Mouse (Mus musculus): ENCODE data around the gene Snap91. TPM values are rescaled to one million over a fixed set of nuclear protein-coding genes. Genes with fewer than 3 reads are reported as not detected.

The Snap91 gene
- polyA plus RNA-seq (2015; fragmentation: Nextera tagmentation; extraction: Ambion mirVana): 0.15 and 0.26 TPM in 2 replicates

GRCm38 (mm10) chr9:86880113-86880972 is at the start of gene Snap91:
Gene Snap91 (minus strand): TSS chr9:86880654.
- Histone ChIP-seq H3K4me3 (replicated peaks) (peak within 1 kb of the TSS; percentile 43), H3K27ac (replicated peaks) (no peak within 1 kb of the TSS), H3K9me3 (replicated peaks) (no peaks in the 10 kb centered on the region), H3K4me2 (peak within 1 kb of the TSS; percentile 65), H3K9ac (no peak within 1 kb of the TSS), H3K4me1 (replicated peaks) (no peaks in the 10 kb centered on the region), H3K36me3 (replicated peaks) (no peaks in the 10 kb centered on the region), H3K27me3 (peaks cover 55% of the 10 kb centered on the region)
- ATAC-seq (ENCODE audit: insufficient read depth): no peak
- WGBS (ENCODE audit: insufficient replicate concordance): 1% methylated on average over 99 of the region's 104 CpGs

- Histone ChIP-seq H3K9ac (no peak overlapping the region), H3K36me3 (replicated peaks) (no peaks in the 10 kb centered on the region), H3K9me3 (replicated peaks) (no peaks in the 10 kb centered on the region), H3K27ac (replicated peaks) (no peak overlapping the region), H3K4me3 (replicated peaks) (no peak overlapping the region), H3K4me1 (replicated peaks) (no peaks in the 10 kb centered on the region), H3K4me2 (no peak overlapping the region), H3K27me3 (no peaks in the 10 kb centered on the region)
- 68% methylated on average over 5 of the region's 5 CpGs for WGBS (ENCODE audit: insufficient replicate concordance)
- ATAC-seq (ENCODE audit: insufficient read depth): no peak
These were observed 46.1 kb upstream of the Snap91 start for GRCm38 (mm10) chr9:86926519-86926918.

- Histone ChIP-seq H3K9me3 (replicated peaks) (no peaks in the 10 kb centered on the region), H3K4me3 (replicated peaks) (no peak overlapping the region), H3K9ac (no peak overlapping the region), H3K4me2 (no peak overlapping the region), H3K4me1 (replicated peaks) (no peaks in the 10 kb centered on the region), H3K27me3 (no peaks in the 10 kb centered on the region), H3K27ac (replicated peaks) (no peak overlapping the region), H3K36me3 (replicated peaks) (no peaks in the 10 kb centered on the region)
- no peak for ATAC-seq (ENCODE audit: insufficient read depth)
- WGBS (ENCODE audit: insufficient replicate concordance): 69% methylated on average over 6 of the region's 6 CpGs
These were observed 45.2 kb upstream of the Snap91 start for GRCm38 (mm10) chr9:86925688-86926087.

- no peaks in the 10 kb centered on the region for H3K9me3 ChIP-seq (replicated peaks)
- WGBS (ENCODE audit: insufficient replicate concordance): 71% methylated on average over 3 of the region's 3 CpGs
- ATAC-seq (ENCODE audit: insufficient read depth): no peak
These were observed 42.0 kb upstream of the Snap91 start for GRCm38 (mm10) chr9:86922430-86922829.

GRCm38 (mm10) chr9:86916543-86916942 is 36.1 kb upstream of the Snap91 start:
- H3K4me1 ChIP-seq (replicated peaks): no peaks in the 10 kb centered on the region
- H3K9me3 ChIP-seq (replicated peaks): no peaks in the 10 kb centered on the region
- H3K4me2 ChIP-seq: no peak overlapping the region
- H3K27me3 ChIP-seq: no peaks in the 10 kb centered on the region
- ATAC-seq (ENCODE audit: insufficient read depth): no peak
- no peak overlapping the region for H3K4me3 ChIP-seq (replicated peaks)
- 58% methylated on average over 3 of the region's 3 CpGs for WGBS (ENCODE audit: insufficient replicate concordance)
- H3K36me3 ChIP-seq (replicated peaks): no peaks in the 10 kb centered on the region
- no peak overlapping the region for H3K27ac ChIP-seq (replicated peaks)
- H3K9ac ChIP-seq: no peak overlapping the region

More at GRCm38 (mm10) chr9:86922430-86922829, 42.0 kb upstream of the Snap91 start:
- Histone ChIP-seq H3K4me1 (replicated peaks) (no peaks in the 10 kb centered on the region), H3K36me3 (replicated peaks) (no peaks in the 10 kb centered on the region), H3K4me2 (no peak overlapping the region), H3K27me3 (no peaks in the 10 kb centered on the region), H3K27ac (replicated peaks) (no peak overlapping the region), H3K4me3 (replicated peaks) (no peak overlapping the region), H3K9ac (no peak overlapping the region)

- H3K27ac ChIP-seq (replicated peaks): no peak overlapping the region
These were observed 19.2 kb upstream of the Snap91 start for GRCm38 (mm10) chr9:86899502-86900199.

GRCm38 (mm10) chr9:86879216-86880112 is 990 bp downstream of the Snap91 start:
- Histone ChIP-seq H3K4me1 (replicated peaks) (no peaks in the 10 kb centered on the region), H3K36me3 (replicated peaks) (no peaks in the 10 kb centered on the region), H3K27ac (replicated peaks) (no peak overlapping the region), H3K27me3 (peaks cover 55% of the 10 kb centered on the region), H3K4me3 (replicated peaks) (peak overlapping the region; percentile 43), H3K9me3 (replicated peaks) (no peaks in the 10 kb centered on the region), H3K4me2 (peak overlapping the region; percentile 65), H3K9ac (no peak overlapping the region)
- WGBS (ENCODE audit: insufficient replicate concordance): 3% methylated on average over 72 of the region's 75 CpGs
- ATAC-seq (ENCODE audit: insufficient read depth): no peak; the same call in 1 of the 2 replicates

More at GRCm38 (mm10) chr9:86899502-86900199, 19.2 kb upstream of the Snap91 start:
- H3K4me1 ChIP-seq (replicated peaks): no peaks in the 10 kb centered on the region
- no peaks in the 10 kb centered on the region for H3K9me3 ChIP-seq (replicated peaks)
- no peaks in the 10 kb centered on the region for H3K27me3 ChIP-seq
- no peaks in the 10 kb centered on the region for H3K36me3 ChIP-seq (replicated peaks)
- 43% methylated on average over 4 of the region's 4 CpGs for WGBS (ENCODE audit: insufficient replicate concordance)
- H3K4me3 ChIP-seq (replicated peaks): no peak overlapping the region
- no peak overlapping the region for H3K4me2 ChIP-seq
- no peak for ATAC-seq (ENCODE audit: insufficient read depth)
- H3K9ac ChIP-seq: no peak overlapping the region

GRCm38 (mm10) chr9:86878716-86879115 is 1.7 kb downstream of the Snap91 start:
- no peaks in the 10 kb centered on the region for H3K36me3 ChIP-seq (replicated peaks)
- H3K27me3 ChIP-seq: peaks cover 55% of the 10 kb centered on the region
- H3K9ac ChIP-seq: no peak overlapping the region
- no peaks in the 10 kb centered on the region for H3K9me3 ChIP-seq (replicated peaks)
- no peak overlapping the region for H3K4me3 ChIP-seq (replicated peaks)
- no peak overlapping the region for H3K27ac ChIP-seq (replicated peaks)
- 57% methylated on average over 6 of the region's 6 CpGs for WGBS (ENCODE audit: insufficient replicate concordance)
- H3K4me2 ChIP-seq: no peak overlapping the region
- no peak for ATAC-seq (ENCODE audit: insufficient read depth)
- no peaks in the 10 kb centered on the region for H3K4me1 ChIP-seq (replicated peaks)

- Histone ChIP-seq H3K4me3 (replicated peaks) (no peak overlapping the region), H3K4me2 (no peak overlapping the region), H3K27ac (replicated peaks) (no peak overlapping the region), H3K36me3 (replicated peaks) (no peaks in the 10 kb centered on the region), H3K4me1 (replicated peaks) (no peaks in the 10 kb centered on the region), H3K9ac (no peak overlapping the region), H3K9me3 (replicated peaks) (no peaks in the 10 kb centered on the region), H3K27me3 (peaks cover 17% of the 10 kb centered on the region)
- WGBS (ENCODE audit: insufficient replicate concordance): 53% methylated on average over 4 of the region's 4 CpGs
- ATAC-seq (ENCODE audit: insufficient read depth): no peak
These were observed 6.8 kb downstream of the Snap91 start for GRCm38 (mm10) chr9:86873681-86874080.

GRCm38 (mm10) chr9:86869586-86870338 is 10.7 kb downstream of the Snap91 start:
- no peaks in the 10 kb centered on the region for H3K27me3 ChIP-seq
- H3K4me3 ChIP-seq (replicated peaks): no peak overlapping the region
- no peaks in the 10 kb centered on the region for H3K36me3 ChIP-seq (replicated peaks)
- no peak for ATAC-seq (ENCODE audit: insufficient read depth)
- no peaks in the 10 kb centered on the region for H3K9me3 ChIP-seq (replicated peaks)
- WGBS (ENCODE audit: insufficient replicate concordance): 53% methylated on average over 11 of the region's 11 CpGs
- no peaks in the 10 kb centered on the region for H3K4me1 ChIP-seq (replicated peaks)
- no peak overlapping the region for H3K27ac ChIP-seq (replicated peaks)
- no peak overlapping the region for H3K9ac ChIP-seq
- no peak overlapping the region for H3K4me2 ChIP-seq
